Mouse (Mus musculus) ES-E14 (cell line): ENCODE measurements around the gene 4931406P16Rik. TPM values are rescaled to one million over a fixed set of nuclear protein-coding genes. Genes with fewer than 3 reads are reported as not detected.

ENCODE experiments used
- DNase-seq: peaks from one replicate; pipeline ENCODE4 v3.0.0-alpha.2; 2013; ENCODE audit warnings: low read depth, low spot score
- H3K27ac ChIP-seq: 2 replicates; pipeline ENCODE4 v1.5.1; 2012; ENCODE audit warnings: low read depth, mild to moderate bottlenecking, low read length, moderate library complexity, mixed read lengths; ENCODE audit not compliant: poor library complexity, insufficient read depth, severe bottlenecking
- H3K36me3 ChIP-seq: 2 replicates; pipeline ENCODE4 v1.6.1; 2012; ENCODE audit warnings: mild to moderate bottlenecking, low read length, moderate library complexity, mixed read lengths; ENCODE audit not compliant: control insufficient read depth, poor library complexity, insufficient read depth, severe bottlenecking
- H3K4me1 ChIP-seq, 2 experiments: fragments of 150-350 bp in 1 of 2; sonication (generic) in 1 of 2; 2 replicates each; pipeline ENCODE4 v1.6.1; 2012; ENCODE audit warnings: low read length in 2 of 2, mild to moderate bottlenecking in 1 of 2, mixed read lengths in 1 of 2; ENCODE audit not compliant: control insufficient read depth in 2 of 2, insufficient read depth in 2 of 2, poor library complexity in 1 of 2
- H3K4me3 ChIP-seq, 2 experiments: fragments of 150-350 bp in 1 of 2; sonication (generic) in 1 of 2; 2 replicates each; pipeline ENCODE4 v1.5.1; 2012; ENCODE audit warnings: low read length in 2 of 2, low read depth in 1 of 2, mild to moderate bottlenecking in 1 of 2, mixed read lengths in 1 of 2; ENCODE audit not compliant: insufficient read depth in 1 of 2, poor library complexity in 1 of 2, severe bottlenecking in 1 of 2
- H3K9ac ChIP-seq: 2 replicates; pipeline ENCODE4 v1.6.1; 2012; ENCODE audit warnings: low read depth, mild to moderate bottlenecking, low read length, mixed read lengths; ENCODE audit not compliant: poor library complexity, insufficient read depth, severe bottlenecking
- H3K9me3 ChIP-seq: fragments of 150-350 bp; sonication (generic); 2 replicates; pipeline ENCODE4 v1.6.1; 2012; ENCODE audit warnings: low read depth, mild to moderate bottlenecking, low read length; ENCODE audit not compliant: control insufficient read depth, insufficient read depth
- CHD2 ChIP-seq: IDR thresholded peaks from 2 replicates; pipeline ENCODE4 v1.6.1; 2014; ENCODE audit warnings: mild to moderate bottlenecking, low read depth, low read length, inconsistent platforms
- HCFC1 ChIP-seq: IDR thresholded peaks from 2 replicates; pipeline ENCODE4 v1.6.1; 2012; ENCODE audit warnings: low read length, inconsistent platforms, borderline replicate concordance; ENCODE audit not compliant: insufficient read depth
- MAFK ChIP-seq: IDR thresholded peaks from 2 replicates; pipeline ENCODE4 v1.6.1; 2014; ENCODE audit warnings: mild to moderate bottlenecking, low read depth, low read length, inconsistent platforms; ENCODE audit not compliant: insufficient read depth
- ZC3H11A ChIP-seq: IDR thresholded peaks from 2 replicates; pipeline ENCODE4 v1.6.1; 2012; ENCODE audit warnings: low read depth, mild to moderate bottlenecking, inconsistent platforms, low read length, borderline replicate concordance
- ZNF384 ChIP-seq: IDR thresholded peaks from 2 replicates; pipeline ENCODE4 v1.6.1; 2012; ENCODE audit warnings: low read depth, low read length, inconsistent platforms
- in situ Hi-C, 2 experiments: fragments of 600-800 bp; cut with MboI; formaldehyde crosslinking; loops; one replicate each; pipeline ENCODE4 v1.15.1; 2025; ENCODE audit warnings: low sequenced_read_pairs in 2 of 2, inconsistent platforms in 1 of 2; ENCODE audit not compliant: unreplicated experiment in 2 of 2
- total RNA-seq: library from RNA; depleted of rRNA; stranded (reverse); fragments of 300-350 nt; gene quantifications from 2 replicates; pipeline ENCODE4 v1.2.3, GENCODE M21; 2012

Gene 4931406P16Rik
- total RNA-seq, 1 experiment: 33.6 TPM

DNA sequence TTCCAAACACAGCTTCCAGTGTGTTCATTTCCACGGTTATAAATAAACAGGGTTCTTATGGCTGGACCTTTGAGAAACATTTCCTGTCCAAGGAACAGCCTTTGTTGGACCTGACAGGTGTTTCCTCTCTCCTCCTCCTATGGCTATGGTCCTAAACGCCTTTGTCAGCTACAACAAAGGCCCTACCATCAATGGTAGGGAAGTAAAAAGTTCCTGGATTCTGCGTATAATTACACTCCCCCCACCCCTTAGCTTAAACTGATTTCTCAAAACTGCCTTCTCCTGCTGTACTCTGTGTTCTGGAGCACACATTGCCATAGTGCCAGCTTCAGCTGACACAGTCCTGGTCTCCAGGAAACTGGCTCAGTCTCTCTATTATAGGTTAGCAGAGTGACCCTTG is 58.2 kb downstream of the 4931406P16Rik start:
- TF ChIP-seq HCFC1 (no peak), CHD2 (no peak), MAFK (no peak), ZNF384 (no peak), ZC3H11A (no peak)
- H3K4me3 ChIP-seq: no peak overlapping the region
- no peak overlapping the region for H3K27ac ChIP-seq
- H3K9me3 ChIP-seq: no peaks in the 10 kb centered on the region
- peaks cover 8% of the 10 kb centered on the region; the same call in 1 of the 2 replicates for H3K36me3 ChIP-seq
- in situ Hi-C loops: loop anchor here in 1 of 2 experiments (10.0 kb wide), 1 partner anchor 100 kb away; no protein-coding TSS in a partner anchor
- DNase-seq: no peak
- H3K9ac ChIP-seq: no peak overlapping the region
- no peaks in the 10 kb centered on the region for H3K4me1 ChIP-seq

DNA sequence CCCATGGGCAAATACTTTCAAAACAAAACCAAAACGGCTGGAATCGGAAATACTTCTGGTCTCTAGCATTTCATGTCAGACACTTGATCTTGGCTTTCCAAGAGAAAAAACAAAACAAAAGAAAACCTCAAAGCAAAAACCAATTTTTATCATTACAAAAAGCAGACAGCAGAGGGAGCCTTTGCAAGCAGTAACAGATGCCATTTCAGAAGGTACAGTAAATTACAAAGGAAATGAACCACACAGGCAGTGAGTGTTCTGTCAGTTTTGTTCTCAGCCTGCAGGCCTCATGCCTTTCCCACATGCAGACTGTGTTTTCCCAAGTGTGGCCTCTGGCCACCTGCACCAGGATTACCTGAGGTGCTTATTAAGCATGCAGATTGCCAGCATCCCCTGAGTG is 61.3 kb downstream of the 4931406P16Rik start:
- Histone ChIP-seq H3K4me1 (no peaks in the 10 kb centered on the region), H3K27ac (no peak overlapping the region), H3K4me3 (no peak overlapping the region), H3K9me3 (no peaks in the 10 kb centered on the region), H3K9ac (no peak overlapping the region), H3K36me3 (peaks cover 6% of the 10 kb centered on the region)
- no peak for DNase-seq
- in situ Hi-C loops: loop anchor here in 1 of 2 experiments (10.0 kb wide), 1 partner anchor 103 kb away; no protein-coding TSS in a partner anchor
- TF ChIP-seq HCFC1 (no peak), ZC3H11A (no peak), CHD2 (no peak)

DNA sequence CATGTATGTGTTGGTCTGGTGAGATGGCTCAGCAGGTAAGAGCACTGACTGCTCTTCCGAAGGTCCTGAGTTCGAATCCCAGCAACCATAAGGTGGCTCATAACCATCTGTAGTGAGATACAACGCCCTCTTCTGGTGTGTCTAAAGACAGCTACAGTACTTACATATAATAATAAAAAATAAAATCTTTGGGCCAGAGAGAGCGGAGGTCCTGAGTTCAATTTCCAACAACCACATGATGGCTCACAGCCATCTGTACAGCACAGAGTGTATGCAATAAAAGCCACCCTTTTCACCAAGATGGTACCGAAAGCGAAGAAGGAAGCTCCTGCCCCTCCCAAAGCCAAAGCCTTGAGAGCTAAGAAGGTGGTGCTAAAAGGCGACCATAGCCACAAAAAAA is 62.6 kb downstream of the 4931406P16Rik start, which contains the start of gene Gm6096:
Gene Gm6096 (plus strand): TSS at position 301 of the 400 bp plus-strand sequence.
- Histone ChIP-seq H3K9me3 (no peaks in the 10 kb centered on the region), H3K36me3 (peaks cover 3% of the 10 kb centered on the region; the same call in 1 of the 2 replicates), H3K9ac (no peak within 1 kb of the TSS), H3K4me3 (no peak within 1 kb of the TSS), H3K4me1 (no peaks in the 10 kb centered on the region), H3K27ac (no peak within 1 kb of the TSS)
- DNase-seq: no peak
- in situ Hi-C loops: loop anchor here in 1 of 2 experiments (10.0 kb wide), 1 partner anchor 104 kb away; no protein-coding TSS in a partner anchor
- no peak for TF ChIP-seq ZC3H11A
- TF ChIP-seq HCFC1: no peak
- no peak for TF ChIP-seq MAFK
- no peak for TF ChIP-seq CHD2
- TF ChIP-seq ZNF384: no peak

DNA sequence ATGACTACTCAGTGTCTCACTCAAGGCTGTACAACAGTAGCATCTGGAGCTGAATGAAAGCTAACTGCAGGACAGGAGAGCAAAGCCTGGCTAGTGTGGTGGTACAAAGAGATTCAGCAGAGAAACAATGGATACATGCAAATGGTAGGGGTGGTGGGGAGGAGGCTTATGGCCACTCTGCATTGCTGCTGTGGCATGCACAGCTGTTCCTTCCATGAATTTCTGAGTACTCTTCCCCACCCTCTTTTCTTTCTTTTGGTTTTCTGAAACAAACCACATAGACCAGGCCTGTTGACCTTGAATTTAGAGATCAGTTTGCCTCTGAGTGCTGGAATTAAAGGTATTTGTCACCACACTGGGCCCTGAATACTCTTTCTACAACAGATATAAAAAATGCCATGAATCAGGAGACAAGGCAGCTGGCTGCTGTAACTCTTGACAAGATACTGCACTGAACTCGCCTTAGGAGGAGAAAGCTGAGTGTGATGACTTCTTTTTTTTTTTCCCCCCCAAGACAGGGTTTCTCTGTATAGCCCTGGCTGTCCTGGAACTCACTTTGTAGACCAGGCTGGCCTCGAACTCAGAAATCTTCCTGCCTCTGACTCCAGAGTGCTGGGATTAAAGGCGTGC is 66.4 kb downstream of the 4931406P16Rik start:
- in situ Hi-C loops: no loop called here

DNA sequence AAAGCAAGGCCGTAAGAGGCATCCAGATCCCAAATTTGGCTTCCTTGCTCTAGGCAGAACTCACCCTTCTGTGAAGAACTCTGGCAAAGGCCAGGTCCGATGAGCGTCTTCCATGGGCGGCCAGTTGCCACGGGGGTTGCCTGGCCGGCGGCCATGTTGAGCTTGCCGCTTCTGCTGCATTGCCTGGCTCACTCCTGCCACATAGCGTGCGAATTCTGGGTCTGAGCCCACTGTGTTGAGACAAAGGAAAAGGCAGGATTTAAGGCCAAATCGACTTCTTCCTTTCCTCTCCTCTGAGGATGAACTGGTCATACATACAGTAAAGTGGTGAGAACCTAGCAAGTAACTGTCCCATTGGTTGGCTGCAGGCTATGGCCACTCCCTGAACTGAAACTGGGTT is 71.2 kb downstream of the 4931406P16Rik start:
- DNase-seq: no peak
- H3K4me3 ChIP-seq: peak overlapping the region; percentile 40 to 42
- H3K36me3 ChIP-seq: peaks cover 29% of the 10 kb centered on the region

More for the DNA sequence above, 66.4 kb downstream of the 4931406P16Rik start:
- peaks cover 10% of the 10 kb centered on the region for H3K36me3 ChIP-seq
- H3K4me3 ChIP-seq: no peak overlapping the region
- no peak overlapping the region for H3K27ac ChIP-seq
- no peaks in the 10 kb centered on the region for H3K9me3 ChIP-seq
- no peak for DNase-seq
- no peak for TF ChIP-seq MAFK
- TF ChIP-seq HCFC1: no peak
- no peak for TF ChIP-seq ZC3H11A
- TF ChIP-seq CHD2: no peak
- H3K9ac ChIP-seq: no peak overlapping the region
- peaks cover 0 to 3% of the 10 kb centered on the region in 2 experiments; a peak in 1 of 4 replicates for H3K4me1 ChIP-seq

More for the DNA sequence above, 71.2 kb downstream of the 4931406P16Rik start:
- TF ChIP-seq MAFK: no peak
- no peak for TF ChIP-seq ZC3H11A
- no peak for TF ChIP-seq ZNF384
- TF ChIP-seq CHD2: no peak
- no peak for TF ChIP-seq HCFC1
- H3K9me3 ChIP-seq: no peaks in the 10 kb centered on the region
- H3K9ac ChIP-seq: peak overlapping the region; percentile 74
- no peak overlapping the region for H3K27ac ChIP-seq
- peaks cover 0 to 3% of the 10 kb centered on the region in 2 experiments; a peak in 1 of 4 replicates for H3K4me1 ChIP-seq
- in situ Hi-C loops: no loop called here
